Mouse (Mus musculus) embryonic facial prominence, embryonic 15.5 days (tissue): ENCODE results near the gene Ptprd. TPM values are rescaled to one million over a fixed set of nuclear protein-coding genes. Genes with fewer than 3 reads are reported as not detected.

Experiments used
- ATAC-seq: fragments of 200-750 bp; cut with Nextera tagmentation; 2 replicates; pipeline ENCODE4 v1.8.0; 2017; ENCODE audit warnings: low read depth, moderate TSS enrichment; ENCODE audit not compliant: insufficient number of reproducible peaks, low FRiP score, low TSS enrichment
- H3K27ac ChIP-seq: fragments of 300-500 bp; sonication (generic); replicated peaks from 2 replicates; pipeline ENCODE4 v1.5.1; 2015; ENCODE audit warnings: mild to moderate bottlenecking, inconsistent platforms
- H3K27me3 ChIP-seq: fragments of 300-500 bp; sonication (generic); 2 replicates; pipeline ENCODE4 v1.6.1; 2015; ENCODE audit warnings: inconsistent platforms
- H3K36me3 ChIP-seq: fragments of 300-500 bp; sonication (generic); 2 replicates; pipeline ENCODE4 v1.6.1; 2015; ENCODE audit warnings: mild to moderate bottlenecking, inconsistent platforms
- H3K4me1 ChIP-seq: fragments of 300-500 bp; sonication (generic); 2 replicates; pipeline ENCODE4 v1.6.1; 2015; ENCODE audit warnings: inconsistent platforms
- H3K4me2 ChIP-seq: fragments of 300-500 bp; sonication (generic); replicated peaks from 2 replicates; pipeline ENCODE4 v1.6.1; 2015; ENCODE audit warnings: mild to moderate bottlenecking, inconsistent platforms
- H3K4me3 ChIP-seq: fragments of 300-500 bp; sonication (generic); replicated peaks from 2 replicates; pipeline ENCODE4 v1.5.1; 2015; ENCODE audit warnings: mild to moderate bottlenecking, inconsistent platforms
- H3K9ac ChIP-seq: fragments of 300-500 bp; sonication (generic); 2 replicates; pipeline ENCODE4 v1.6.1; 2015; ENCODE audit warnings: inconsistent platforms
- H3K9me3 ChIP-seq: fragments of 300-500 bp; sonication (generic); replicated peaks from 2 replicates; pipeline ENCODE4 v1.6.1; 2016; ENCODE audit warnings: inconsistent platforms
- WGBS: fragments of 180-500 bp; shearing (Covaris S2); methylation state at CpG from one replicate; pipeline ENCODE4 v1.1.7; 2015; 5-methylcytosine and 5-hydroxymethylcytosine counted together
- polyA plus RNA-seq: library from polyadenylated mRNA; unstranded; fragments of >200 nt; fragmentation: Nextera tagmentation; extraction: Ambion mirVana; gene quantifications from 2 replicates; pipeline ENCODE4 v1.2.1, GENCODE M21; 2015

The Ptprd gene
- polyA plus RNA-seq, 1 experiment from 2014 or later, result 33.9 TPM

DNA sequence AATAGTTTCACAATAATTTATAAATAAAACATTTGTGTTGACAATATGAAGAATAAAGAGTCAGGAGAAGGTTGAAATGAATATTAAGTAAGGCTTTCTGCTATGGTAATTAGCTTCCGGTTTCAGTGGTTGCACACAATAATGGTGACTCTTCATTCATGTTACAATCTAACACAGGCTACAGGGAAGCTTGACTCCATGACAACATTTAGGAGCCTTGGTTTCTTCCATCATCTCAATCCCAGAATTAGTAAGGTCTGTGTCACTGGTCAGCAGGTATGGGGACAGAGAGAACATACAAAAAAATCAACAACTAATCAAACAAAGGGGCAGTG is 1921.3 kb downstream of the Ptprd start:
- Histone ChIP-seq H3K36me3 (no peaks in the 10 kb centered on the region), H3K4me1 (peaks cover 13% of the 10 kb centered on the region), H3K27ac (no peak overlapping the region), H3K27me3 (no peaks in the 10 kb centered on the region), H3K9me3 (no peaks in the 10 kb centered on the region), H3K9ac (no peak overlapping the region), H3K4me2 (no peak overlapping the region), H3K4me3 (no peak overlapping the region)
- no peak for ATAC-seq
- WGBS, result 45% methylated on average over 1 of the region's 1 CpGs

GRCm38 (mm10) chr4:76289612-76290483 is 1921.9 kb downstream of the Ptprd start:
- Histone ChIP-seq H3K36me3 (no peaks in the 10 kb centered on the region), H3K4me1 (peaks cover 13% of the 10 kb centered on the region), H3K4me2 (no peak overlapping the region), H3K27me3 (no peaks in the 10 kb centered on the region), H3K4me3 (no peak overlapping the region), H3K9ac (no peak overlapping the region), H3K9me3 (no peaks in the 10 kb centered on the region), H3K27ac (no peak overlapping the region)
- 26% methylated on average over 12 of the region's 12 CpGs for WGBS
- no peak for ATAC-seq

GRCm38 (mm10) chr4:76286016-76286415 is 1925.7 kb downstream of the Ptprd start:
- no peak overlapping the region for H3K4me2 ChIP-seq
- no peak overlapping the region for H3K9ac ChIP-seq
- H3K27ac ChIP-seq, result no peak overlapping the region
- peaks cover 10% of the 10 kb centered on the region for H3K4me1 ChIP-seq
- ATAC-seq, result no peak
- no peak overlapping the region for H3K4me3 ChIP-seq
- H3K36me3 ChIP-seq, result no peaks in the 10 kb centered on the region
- WGBS, result 46% methylated on average over 2 of the region's 2 CpGs
- no peaks in the 10 kb centered on the region for H3K27me3 ChIP-seq
- no peaks in the 10 kb centered on the region for H3K9me3 ChIP-seq

DNA sequence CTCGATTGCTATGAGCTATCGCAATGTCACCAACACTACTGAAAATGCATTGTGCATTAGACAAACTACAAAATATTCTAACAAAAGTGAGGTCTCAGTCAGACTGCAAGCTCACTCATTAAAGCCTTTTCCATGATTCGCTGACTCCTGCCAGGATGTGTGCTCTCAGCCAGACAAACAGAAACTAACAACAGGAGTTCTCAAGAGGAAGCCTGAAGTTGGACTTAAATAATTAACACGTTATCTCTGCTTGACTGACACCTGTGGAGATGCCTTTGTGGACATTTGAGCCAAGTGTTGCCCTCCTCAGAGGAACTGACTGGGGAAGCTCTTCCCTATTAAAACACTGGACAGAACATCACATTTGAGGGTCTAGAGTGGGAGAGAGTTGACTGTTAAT is 1928.9 kb downstream of the Ptprd start:
- Histone ChIP-seq H3K4me2 (no peak overlapping the region), H3K27me3 (no peaks in the 10 kb centered on the region), H3K4me1 (no peaks in the 10 kb centered on the region), H3K27ac (no peak overlapping the region), H3K36me3 (no peaks in the 10 kb centered on the region), H3K4me3 (no peak overlapping the region), H3K9ac (no peak overlapping the region), H3K9me3 (no peaks in the 10 kb centered on the region)
- WGBS, result 49% methylated on average over 4 of the region's 4 CpGs
- no peak for ATAC-seq

DNA sequence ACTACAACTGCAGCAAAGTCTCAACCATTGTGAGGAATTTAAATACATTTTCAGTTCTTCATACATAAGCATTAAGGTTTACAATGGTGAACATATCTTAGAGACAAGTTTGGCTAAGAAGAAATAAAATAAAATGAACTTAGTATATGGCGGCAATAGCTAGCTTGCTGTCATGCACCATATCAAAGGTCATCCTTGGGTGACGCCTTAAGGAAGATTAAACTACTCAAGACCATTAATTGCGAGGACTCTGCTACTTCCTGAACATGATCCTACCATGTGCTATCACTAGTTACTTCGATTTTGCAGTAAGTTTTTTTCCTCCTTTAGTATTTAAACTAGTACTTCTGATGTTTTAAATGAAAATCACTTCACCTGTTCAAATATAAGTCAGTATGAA is 1949.0 kb downstream of the Ptprd start:
- peaks cover 11% of the 10 kb centered on the region for H3K4me1 ChIP-seq
- no peaks in the 10 kb centered on the region for H3K36me3 ChIP-seq
- H3K4me2 ChIP-seq, result no peak overlapping the region
- no peaks in the 10 kb centered on the region for H3K27me3 ChIP-seq
- no peak for ATAC-seq
- H3K9me3 ChIP-seq, result no peaks in the 10 kb centered on the region
- H3K27ac ChIP-seq, result no peak overlapping the region
- no peak overlapping the region for H3K9ac ChIP-seq
- 84% methylated on average over 4 of the region's 4 CpGs for WGBS
- H3K4me3 ChIP-seq, result no peak overlapping the region

GRCm38 (mm10) chr4:76260686-76261085 is 1951.1 kb downstream of the Ptprd start:
- peaks cover 11% of the 10 kb centered on the region for H3K4me1 ChIP-seq
- no peak overlapping the region for H3K9ac ChIP-seq
- no peak overlapping the region; the same call in 1 of the 2 replicates for H3K27ac ChIP-seq
- no peak overlapping the region for H3K4me2 ChIP-seq
- H3K9me3 ChIP-seq, result no peaks in the 10 kb centered on the region
- H3K36me3 ChIP-seq, result no peaks in the 10 kb centered on the region
- H3K4me3 ChIP-seq, result no peak overlapping the region
- ATAC-seq, result no peak
- H3K27me3 ChIP-seq, result no peaks in the 10 kb centered on the region
- WGBS, result 89% methylated on average over 1 of the region's 1 CpGs

GRCm38 (mm10) chr4:76260286-76260685 is 1951.5 kb downstream of the Ptprd start:
- H3K36me3 ChIP-seq, result no peaks in the 10 kb centered on the region

DNA sequence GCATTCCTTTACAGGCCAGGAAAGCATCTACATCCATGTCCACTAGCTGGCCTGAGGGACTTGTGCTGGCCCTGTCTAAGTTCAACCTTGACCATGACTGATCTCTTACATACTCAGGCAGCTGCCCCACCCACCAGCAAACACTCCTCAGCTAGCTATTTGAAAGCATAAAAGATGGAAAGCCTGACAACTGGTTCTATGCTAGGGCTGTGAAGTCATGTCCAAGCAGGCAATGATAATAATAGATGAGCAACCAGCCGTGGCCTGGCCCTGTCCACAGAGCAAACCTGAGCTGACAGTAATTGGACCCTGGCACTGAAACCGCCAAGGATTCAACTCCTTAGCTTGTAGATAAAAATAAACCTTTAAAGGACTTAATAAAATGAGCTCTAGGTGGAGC is 1952.1 kb downstream of the Ptprd start:
- Histone ChIP-seq H3K27me3 (no peaks in the 10 kb centered on the region), H3K36me3 (no peaks in the 10 kb centered on the region), H3K4me1 (peaks cover 11% of the 10 kb centered on the region), H3K27ac (no peak overlapping the region), H3K4me2 (no peak overlapping the region), H3K4me3 (no peak overlapping the region), H3K9me3 (no peaks in the 10 kb centered on the region), H3K9ac (no peak overlapping the region)
- peak; percentile 47; the same call in 1 of the 2 replicates for ATAC-seq
- 31% methylated on average over 2 of the region's 2 CpGs for WGBS

More at GRCm38 (mm10) chr4:76260286-76260685, 1951.5 kb downstream of the Ptprd start:
- no peak overlapping the region for H3K9ac ChIP-seq
- peaks cover 11% of the 10 kb centered on the region for H3K4me1 ChIP-seq
- no peak for ATAC-seq
- no peak overlapping the region for H3K4me2 ChIP-seq
- 44% methylated on average over 3 of the region's 3 CpGs for WGBS
- no peak overlapping the region for H3K4me3 ChIP-seq
- no peaks in the 10 kb centered on the region for H3K27me3 ChIP-seq
- no peak overlapping the region for H3K27ac ChIP-seq
- no peaks in the 10 kb centered on the region for H3K9me3 ChIP-seq

DNA sequence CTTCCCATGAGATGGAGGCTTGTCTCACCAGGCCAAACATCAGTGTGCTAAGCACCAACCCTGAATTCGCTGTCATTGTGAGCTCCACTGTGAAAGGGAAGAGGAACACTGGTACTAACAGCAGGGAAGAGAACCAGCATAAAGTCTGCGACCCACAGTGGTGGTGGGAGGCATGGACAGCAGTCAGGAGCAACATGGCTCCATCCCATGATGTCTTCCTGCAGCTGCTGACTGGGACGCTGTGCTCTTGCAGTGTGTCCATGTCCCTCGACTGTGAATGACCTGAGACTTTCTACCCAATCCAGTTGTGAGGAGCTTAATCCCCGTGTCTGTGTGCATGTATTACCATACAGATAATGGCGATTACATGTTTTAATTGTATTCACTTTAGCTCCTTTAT is 1967.4 kb downstream of the Ptprd start:
- 78% methylated on average over 6 of the region's 6 CpGs for WGBS
- Histone ChIP-seq H3K27me3 (no peaks in the 10 kb centered on the region), H3K4me3 (no peak overlapping the region)

DNA sequence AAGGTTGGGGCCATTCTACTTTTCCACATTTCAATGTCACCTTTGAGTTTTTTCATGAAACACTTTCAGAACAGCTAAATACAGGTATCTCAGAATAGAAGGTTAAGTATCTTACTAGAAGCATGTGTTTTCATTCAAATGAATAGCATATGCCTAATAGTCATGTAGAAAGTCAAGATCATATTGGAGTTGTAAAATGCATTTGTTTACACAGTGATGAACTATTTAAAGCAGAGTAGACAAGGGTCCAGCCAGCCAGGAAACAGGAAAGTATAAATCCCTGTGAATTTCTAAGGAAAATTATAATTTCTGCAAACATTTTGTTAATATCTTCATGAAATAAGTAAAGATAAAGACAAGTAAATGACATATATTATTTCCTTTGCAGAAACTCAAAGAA is 1970.2 kb downstream of the Ptprd start:
- ATAC-seq, result no peak
- H3K27ac ChIP-seq, result no peak overlapping the region
- H3K9me3 ChIP-seq, result no peaks in the 10 kb centered on the region
- H3K9ac ChIP-seq, result no peak overlapping the region
- H3K36me3 ChIP-seq, result no peaks in the 10 kb centered on the region
- no peak overlapping the region for H3K4me2 ChIP-seq
- H3K4me1 ChIP-seq, result peaks cover 8% of the 10 kb centered on the region
- no peaks in the 10 kb centered on the region for H3K27me3 ChIP-seq
- H3K4me3 ChIP-seq, result no peak overlapping the region

More for the DNA sequence above, 1967.4 kb downstream of the Ptprd start:
- Histone ChIP-seq H3K4me1 (peaks cover 8% of the 10 kb centered on the region), H3K27ac (no peak overlapping the region), H3K36me3 (no peaks in the 10 kb centered on the region), H3K4me2 (no peak overlapping the region), H3K9ac (no peak overlapping the region), H3K9me3 (no peaks in the 10 kb centered on the region)
- ATAC-seq, result no peak

DNA sequence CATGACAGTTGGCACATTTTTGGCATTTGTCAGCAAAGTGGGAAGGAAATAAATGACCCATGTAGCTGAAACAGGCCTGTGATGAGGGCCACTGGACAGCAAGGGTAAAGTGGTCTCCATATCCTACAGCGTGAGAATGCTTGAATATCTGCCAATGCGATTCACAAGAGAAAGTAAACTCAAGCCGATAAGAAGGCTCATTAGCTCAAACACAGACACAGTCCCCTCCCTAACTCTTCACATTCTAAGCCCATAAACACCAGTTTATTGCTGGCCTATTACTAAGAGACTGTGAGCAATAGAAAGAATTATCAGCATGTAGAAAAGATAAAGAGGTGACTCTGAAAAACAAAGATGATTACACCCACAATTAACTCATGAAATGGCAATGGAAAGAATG is 1970.6 kb downstream of the Ptprd start:
- Histone ChIP-seq H3K36me3 (no peaks in the 10 kb centered on the region), H3K27me3 (no peaks in the 10 kb centered on the region), H3K4me2 (no peak overlapping the region), H3K4me3 (no peak overlapping the region), H3K9ac (no peak overlapping the region), H3K9me3 (no peaks in the 10 kb centered on the region), H3K4me1 (peaks cover 8% of the 10 kb centered on the region), H3K27ac (no peak overlapping the region)
- 80% methylated on average over 3 of the region's 3 CpGs for WGBS
- ATAC-seq, result no peak

DNA sequence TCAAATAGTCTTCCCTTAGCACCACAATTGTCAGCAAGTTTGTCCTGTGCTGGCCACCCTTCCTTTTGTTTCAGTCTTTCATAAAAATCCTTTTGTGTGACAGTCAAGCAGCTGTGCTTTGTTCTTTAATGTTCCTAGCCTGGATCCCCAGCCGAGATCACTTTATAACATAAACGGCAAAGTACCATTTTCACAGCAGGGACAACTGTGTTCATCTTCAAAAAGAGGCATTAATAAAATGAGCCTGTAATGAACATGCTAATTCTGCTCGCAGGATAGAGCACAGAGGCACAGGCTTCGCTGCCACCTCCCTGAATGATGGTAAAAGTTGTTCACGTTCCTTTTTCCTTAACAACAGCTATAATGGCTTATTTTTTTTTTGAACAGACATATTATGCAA is 1972.7 kb downstream of the Ptprd start:
- no peak for ATAC-seq
- 67% methylated on average over 5 of the region's 5 CpGs for WGBS
- Histone ChIP-seq H3K4me2 (no peak overlapping the region), H3K36me3 (no peaks in the 10 kb centered on the region), H3K4me1 (peaks cover 3% of the 10 kb centered on the region; the same call in 1 of the 2 replicates), H3K27ac (no peak overlapping the region), H3K27me3 (no peaks in the 10 kb centered on the region), H3K9me3 (no peaks in the 10 kb centered on the region), H3K4me3 (no peak overlapping the region), H3K9ac (no peak overlapping the region)
